Mouse (Mus musculus) embryo, embryonic 10.5 days (tissue): ENCODE data around the gene Igfals.

ENCODE experiments used
- DNase-seq: peaks from one replicate; pipeline ENCODE4 v3.0.0-alpha.2; 2015; ENCODE audit warnings: low spot score

The Igfals gene

GRCm38 (mm10) chr17:24867914-24868313 is 2.1 kb downstream of the Igfals start:
- DNase-seq, result no peak

DNA sequence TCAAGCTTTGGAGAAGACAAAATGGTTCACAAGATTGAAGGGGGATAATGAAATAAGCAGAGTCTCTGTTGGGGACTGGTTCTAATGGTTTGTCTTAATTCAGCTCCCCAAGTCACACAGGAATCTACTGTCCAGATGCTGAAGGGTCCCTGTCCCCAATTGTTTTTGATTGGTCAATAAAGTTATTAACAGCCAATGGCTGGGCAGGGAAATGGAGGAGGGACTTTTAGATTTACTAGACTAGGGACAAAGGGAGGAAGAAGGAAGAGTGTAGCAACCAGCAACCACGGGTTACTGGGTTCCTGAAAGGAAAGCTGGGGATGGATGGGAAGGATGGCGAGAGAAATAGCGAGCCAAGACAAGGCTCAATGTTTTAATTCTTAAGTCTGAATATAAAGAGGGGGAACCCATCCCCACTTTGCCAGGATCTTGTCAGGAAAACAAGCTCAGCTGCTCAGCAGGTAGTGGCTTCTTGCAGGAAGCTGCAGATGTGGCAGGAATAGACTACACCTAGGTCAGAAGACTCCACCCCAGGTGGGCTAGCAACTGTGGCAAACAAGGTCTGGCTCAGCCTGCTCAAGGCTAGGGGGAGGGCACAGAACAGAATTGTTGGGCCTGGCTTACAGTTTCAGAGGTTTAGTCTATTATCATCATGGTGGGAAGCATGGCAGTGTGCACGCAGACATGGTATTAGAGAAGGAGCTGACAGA is 8.1 kb downstream of the Igfals start:
- DNase-seq, result no peak

DNA sequence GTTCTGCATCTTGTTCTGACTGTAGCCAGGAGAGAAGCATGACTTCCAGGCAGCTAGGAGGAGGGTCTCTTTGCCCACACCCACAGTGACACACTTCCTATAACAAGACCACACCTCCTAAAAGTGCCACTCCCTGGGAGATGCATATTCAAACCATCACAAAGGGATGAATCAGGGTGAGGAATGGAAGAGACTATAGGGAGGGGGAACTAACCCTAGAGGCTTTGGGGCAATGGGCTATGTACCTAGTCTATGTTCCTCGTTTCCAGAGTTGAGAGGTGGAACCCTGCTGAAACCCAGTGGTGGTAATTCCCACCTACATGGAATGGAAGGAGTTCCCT is 8.6 kb downstream of the Igfals start:
- no peak for DNase-seq

- DNase-seq, result no peak
Measured at GRCm38 (mm10) chr17:24874989-24875388, 9.2 kb downstream of the Igfals start.

DNA sequence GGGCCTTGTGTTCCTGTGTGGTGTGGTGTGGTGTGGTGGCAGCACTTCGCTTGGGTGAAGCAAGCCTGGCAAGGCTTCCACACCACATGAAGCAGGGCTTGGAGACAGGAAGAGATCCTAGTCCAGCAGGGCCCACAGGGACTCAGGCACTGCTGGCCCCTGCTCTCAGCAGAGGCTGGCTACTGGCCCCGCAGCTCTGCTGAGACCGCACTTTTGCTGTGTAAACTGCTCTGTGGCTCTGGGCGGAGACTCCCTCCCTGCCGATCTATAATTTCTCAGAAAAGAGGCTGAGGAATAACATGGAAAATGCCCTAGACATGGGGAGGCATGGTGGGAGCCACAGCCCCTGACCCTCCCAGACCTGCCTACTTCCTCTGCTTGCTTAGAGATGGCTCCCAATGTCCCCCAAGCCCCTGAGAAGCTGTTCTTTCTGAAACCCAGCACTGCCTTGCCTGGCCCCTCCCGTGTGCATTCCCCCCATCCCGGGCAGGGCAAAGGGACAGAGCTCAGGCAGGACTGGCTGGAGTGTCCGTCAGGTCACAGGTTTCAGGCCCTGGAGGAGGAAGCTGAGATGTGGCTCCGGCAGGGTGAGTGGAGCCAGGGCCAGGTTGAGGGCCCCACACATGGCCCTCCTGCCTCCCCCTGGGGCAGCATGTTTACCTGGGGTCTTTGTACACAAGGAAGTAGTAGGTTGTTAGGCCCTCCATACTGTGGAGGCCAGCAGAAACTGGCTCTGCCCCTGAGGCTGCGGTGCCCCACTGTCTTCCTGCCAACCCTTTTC is 11.7 kb downstream of the Igfals start:
- no peak for DNase-seq

- DNase-seq, result peak; percentile 12
Measured at GRCm38 (mm10) chr17:24878117-24878397, 12.3 kb downstream of the Igfals start.

DNA sequence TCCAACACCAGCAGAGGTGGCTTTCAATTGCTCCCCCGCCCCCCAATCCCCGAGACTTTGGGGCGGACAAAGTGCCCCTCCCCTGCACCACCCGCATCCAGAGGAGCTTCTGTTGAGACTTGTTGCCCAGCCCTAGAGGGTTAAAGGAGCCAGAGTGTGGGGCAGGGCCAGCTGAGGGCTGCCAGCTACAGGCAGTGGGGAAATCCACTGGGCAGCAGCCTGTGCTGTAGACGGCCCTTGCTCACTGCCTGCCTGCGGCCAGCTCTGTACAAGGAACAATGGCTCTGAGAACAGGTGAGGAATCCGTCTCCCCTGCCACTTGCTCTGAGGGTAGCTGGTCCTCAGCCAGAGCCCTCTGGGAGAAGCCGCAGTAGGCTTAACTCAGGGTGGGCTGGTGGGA is 12.7 kb downstream of the Igfals start:
- no peak for DNase-seq

DNA sequence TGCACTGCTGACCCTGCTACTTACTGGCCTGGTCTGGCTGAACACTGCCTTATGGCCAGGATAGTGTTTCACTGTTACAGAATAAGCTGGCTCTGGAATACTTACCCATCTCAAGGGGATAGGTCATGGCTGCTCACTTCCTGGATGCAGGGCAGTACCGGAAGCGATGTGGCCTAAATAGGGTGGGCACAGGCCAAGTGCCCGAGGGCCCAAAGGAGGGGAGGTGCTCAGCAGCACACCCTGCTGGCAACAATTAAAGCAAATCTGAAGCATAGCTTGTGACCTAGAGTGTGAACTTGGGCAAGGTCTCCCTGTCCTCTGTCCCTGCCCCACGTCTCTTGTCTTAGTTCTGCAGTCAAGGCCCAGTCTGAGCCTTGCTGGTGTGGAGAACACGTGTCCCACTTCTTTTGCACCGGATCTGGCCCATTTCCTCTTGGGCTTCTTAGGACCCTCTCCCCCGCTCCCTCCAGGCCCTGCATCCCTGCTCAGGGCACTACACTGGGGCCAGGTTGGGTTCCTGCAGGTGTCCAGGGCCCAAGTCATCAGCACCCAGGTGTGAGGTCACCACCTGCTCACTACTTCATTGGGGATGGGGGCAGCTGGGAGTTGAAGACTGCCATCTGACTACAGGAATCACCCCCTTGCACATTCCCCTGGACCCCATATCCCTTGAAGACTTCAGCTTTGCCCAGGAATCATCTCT is 16.1 kb downstream of the Igfals start:
- DNase-seq, result peak; percentile 61

GRCm38 (mm10) chr17:24884391-24884790 is 18.6 kb downstream of the Igfals start:
- no peak for DNase-seq

GRCm38 (mm10) chr17:24885356-24886133 is 19.7 kb downstream of the Igfals start:
- no peak for DNase-seq

- peak; percentile 99 for DNase-seq
Measured at GRCm38 (mm10) chr17:24886134-24886931, 20.5 kb downstream of the Igfals start, which contains the start of the genes Nubp2 and Spsb3. Gene Nubp2 (minus strand): TSS chr17:24886349. Gene Spsb3 (plus strand): TSS chr17:24886643.

DNA sequence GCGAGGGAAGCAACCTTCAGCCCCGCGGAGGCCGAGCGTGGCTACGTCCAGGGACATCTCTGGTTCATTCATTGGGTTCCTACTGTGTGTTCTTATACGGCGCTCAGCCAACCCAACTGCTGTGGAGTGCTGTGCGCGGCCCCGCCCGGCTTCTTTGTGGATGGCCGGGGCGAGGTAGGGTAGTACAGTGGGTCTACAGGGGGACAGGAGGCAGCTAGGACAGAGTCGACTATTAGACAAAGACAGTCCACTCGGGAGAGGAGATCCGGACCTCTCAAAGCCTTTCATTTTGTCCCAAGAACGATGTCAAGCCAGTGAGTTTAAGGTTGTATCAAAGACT is 21.1 kb downstream of the Igfals start:
- DNase-seq, result no peak

DNA sequence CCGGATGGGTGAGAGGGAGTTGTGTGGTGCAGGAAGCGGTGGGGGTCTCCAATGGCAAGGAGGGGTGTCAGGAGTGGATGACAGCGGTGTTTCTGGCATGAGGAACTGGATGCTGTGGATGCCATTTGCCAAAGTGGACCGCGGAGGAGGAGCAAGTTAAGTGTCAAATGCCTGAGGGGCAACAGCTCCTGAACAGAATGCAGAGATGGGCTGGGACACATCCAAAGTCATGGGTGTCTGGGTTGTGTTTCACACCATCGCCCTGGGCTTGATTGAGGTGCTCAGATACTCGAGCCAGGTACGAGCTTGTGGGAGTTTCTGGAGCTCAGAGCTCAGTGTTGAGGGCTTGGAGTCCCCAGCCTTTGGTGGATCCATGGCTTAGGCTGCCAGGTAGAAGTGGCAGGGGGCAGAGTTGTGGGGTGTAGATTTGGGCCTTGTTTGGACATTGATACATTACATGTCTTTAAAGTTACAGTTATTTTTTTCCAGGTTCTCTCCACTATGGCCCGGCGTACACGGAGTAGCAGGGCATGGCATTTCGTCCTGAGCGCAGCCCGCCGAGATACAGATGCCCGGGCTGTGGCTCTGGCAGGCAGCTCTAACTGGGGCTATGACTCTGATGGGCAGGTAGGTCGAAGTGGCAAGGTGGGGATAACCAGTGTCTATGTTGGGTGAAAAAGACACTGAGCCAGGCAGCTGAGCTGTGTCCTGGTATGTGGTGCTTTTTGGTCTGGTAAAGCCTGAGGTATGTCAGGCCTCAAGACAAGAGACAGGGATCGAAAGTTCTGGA is 21.7 kb downstream of the Igfals start:
- DNase-seq, result peak; percentile 4

DNA sequence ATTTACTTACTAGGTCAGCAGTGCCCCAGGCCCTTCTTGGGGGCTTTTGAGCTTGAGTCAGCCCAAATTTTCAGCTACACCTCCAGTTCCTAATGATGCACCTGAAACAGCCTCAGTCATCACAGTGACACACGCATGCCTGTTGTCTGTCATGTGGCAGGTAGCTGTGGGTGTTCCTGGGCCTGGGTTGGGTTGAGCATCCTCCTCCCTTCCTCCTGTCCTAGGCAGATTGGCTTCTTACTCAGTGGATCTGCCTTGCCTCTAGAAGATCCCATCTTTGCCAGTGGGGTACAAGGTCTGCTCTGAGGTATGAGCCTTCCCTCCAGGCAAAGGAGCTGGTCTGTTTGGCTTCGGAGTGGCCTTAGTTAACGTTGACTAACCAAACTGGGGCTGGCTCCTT is 23.1 kb downstream of the Igfals start:
- no peak for DNase-seq

DNA sequence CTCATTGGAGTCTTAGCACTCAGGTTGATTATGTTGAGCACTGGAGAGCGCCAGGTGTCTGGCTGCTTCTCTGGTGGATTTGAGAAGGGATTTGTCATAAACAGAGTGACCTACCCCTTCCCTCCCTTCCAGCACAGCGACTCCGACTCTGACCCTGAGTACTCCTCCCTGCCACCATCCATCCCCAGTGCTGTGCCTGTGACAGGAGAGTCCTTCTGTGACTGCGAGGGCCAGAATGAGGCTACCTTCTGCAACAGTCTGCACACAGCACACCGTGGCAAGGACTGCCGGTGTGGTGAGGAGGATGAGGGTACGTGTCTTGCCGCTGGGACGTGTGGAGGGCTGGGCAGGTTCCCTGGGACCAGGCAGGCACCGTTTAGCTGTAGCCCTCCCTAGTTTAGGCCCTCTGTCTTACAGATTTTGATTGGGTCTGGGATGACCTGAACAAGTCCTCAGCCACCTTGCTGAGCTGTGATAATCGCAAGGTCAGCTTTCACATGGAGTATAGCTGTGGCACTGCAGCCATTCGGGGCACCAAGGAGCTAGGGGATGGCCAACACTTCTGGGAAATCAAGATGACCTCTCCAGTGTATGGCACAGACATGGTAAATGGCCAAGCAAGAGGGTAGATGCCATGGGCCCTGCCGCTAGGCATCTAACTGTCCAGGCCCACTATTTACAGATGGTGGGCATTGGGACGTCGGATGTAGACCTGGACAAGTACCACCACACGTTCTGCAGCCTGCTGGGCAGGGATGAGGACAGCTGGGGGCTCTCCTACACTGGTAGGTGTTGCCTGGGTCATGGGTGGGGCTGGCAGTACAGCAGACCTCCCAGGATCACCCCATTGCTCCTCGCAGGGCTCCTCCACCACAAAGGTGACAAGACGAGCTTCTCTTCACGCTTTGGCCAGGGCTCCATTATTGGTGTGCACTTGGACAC is 24.6 kb downstream of the Igfals start:
- no peak for DNase-seq

- no peak for DNase-seq
Measured at GRCm38 (mm10) chr17:24891321-24891720, 25.5 kb downstream of the Igfals start.

DNA sequence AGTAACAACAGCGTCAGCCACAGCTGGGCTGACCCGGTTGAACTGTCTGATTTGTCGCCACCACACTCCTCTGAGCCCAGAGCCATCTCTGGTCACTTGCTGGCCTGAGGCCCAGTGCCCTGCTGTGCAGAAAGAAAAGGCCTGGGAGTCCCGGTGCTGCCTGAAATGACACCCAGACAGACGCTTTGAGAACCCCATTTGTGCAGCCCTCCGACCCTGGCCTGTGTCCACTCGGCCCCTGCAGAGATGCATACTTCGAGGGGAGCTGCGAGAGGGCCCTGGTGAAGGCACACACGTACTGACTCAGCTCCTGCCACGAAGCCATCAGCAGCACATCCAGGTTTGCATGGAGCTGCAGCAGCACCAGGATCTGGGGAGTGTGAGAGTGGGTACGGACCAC is 27.0 kb downstream of the Igfals start:
- DNase-seq, result no peak

DNA sequence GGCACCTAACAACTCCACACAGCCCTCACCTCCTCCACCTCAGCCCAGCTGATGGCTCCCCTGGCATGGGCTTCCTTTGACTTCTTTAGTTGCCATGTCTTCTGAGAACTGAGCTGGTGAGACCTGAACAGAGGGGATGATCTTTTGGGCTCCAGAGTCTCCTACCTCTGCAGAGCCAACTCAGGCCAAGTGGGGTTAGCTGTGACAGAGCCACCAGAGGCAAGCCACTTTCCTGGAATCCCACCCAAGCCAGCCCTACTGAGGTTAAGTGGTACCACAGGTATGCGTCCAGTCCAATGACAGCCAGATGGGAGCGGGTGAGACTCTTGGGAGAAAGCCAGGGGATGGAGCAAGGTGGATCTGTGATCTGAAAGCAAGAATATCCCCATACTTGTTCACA is 27.5 kb downstream of the Igfals start:
- no peak for DNase-seq

DNA sequence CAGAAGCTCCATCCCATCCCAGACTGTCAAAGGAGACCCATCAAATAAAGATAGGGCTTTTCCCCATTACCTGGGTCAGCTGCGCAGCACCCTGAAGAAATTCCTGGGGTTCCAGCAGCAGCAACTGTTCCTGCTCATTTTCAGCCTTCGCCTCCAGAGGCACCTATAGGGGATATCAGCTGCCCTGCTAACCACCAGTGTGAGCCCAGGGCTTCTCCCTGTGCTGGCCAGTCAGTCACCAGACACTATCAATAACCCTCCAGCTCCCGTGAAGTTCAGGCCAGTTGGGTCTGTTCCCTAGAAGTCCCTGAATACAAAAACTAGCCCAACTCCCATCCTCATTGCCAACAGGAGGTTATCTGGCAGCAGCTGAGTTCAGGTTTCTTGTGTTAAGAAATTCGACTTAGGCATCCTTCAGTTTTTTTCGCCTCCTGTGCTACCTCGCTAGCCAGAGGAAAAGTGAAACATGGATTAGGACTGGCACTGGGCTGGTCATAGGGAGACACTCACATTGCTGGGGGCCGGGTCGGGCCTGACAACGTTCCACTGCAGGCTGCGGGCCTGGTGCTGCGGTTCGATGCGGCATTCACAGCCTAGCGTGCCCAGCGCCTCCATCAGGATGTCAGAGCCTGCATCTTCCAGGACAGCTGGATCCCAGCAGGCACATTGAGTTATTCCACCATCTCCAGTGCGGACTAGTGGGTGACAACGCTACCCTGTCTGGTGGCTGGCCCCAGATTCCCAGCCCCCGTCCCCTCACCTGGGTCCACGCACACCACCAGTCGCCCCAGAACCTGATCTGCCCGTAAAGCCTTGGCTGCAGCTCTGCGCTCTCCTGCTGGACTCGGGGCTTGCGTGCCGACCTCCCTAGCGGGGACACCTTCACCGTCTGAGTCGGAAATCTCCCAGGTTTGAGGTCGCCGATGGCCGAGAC is 28.5 kb downstream of the Igfals start:
- DNase-seq, result peak; percentile 16
